Mouse (Mus musculus) gastrocnemius, postnatal 4 days (tissue): ENCODE results near the gene Gm32687. TPM values are rescaled to one million over a fixed set of nuclear protein-coding genes. Genes with fewer than 3 reads are reported as not detected.
"Not testable (repeated sequence)": the region's sequence is repeated elsewhere in the genome, so short reads cannot be mapped to it uniquely, and the experiment has no call there.

Experiments used
- DNase-seq, 2 experiments: peaks; one replicate each; pipeline ENCODE4 v3.0.0; 2021 to 2022; ENCODE audit warnings: low spot score in 2 of 2, mixed read lengths in 2 of 2
- long read RNA-seq, 2 experiments: library from polyadenylated mRNA; stranded (forward); transcript quantifications; one replicate each; pipeline ENCODE4 v2.0.0; 2021
- total RNA-seq, 2 experiments: library from RNA; stranded (reverse); gene quantifications; 2 replicates each; pipeline ENCODE4 v1.2.3; 2021

Gm32687 gene
- 1 to 10 TPM; 2.4 to 3.4 TPM for total RNA-seq
- long read RNA-seq, experiment 1, partial matches to known transcripts: 0 of 3 reads
- long read RNA-seq, experiment 1, other reads (novel, unspliced or antisense): 1 of 3 reads
- long read RNA-seq, experiment 2, partial matches to known transcripts: 0 of 5 reads
- long read RNA-seq, experiment 2, other reads (novel, unspliced or antisense): 4 of 5 reads

DNA sequence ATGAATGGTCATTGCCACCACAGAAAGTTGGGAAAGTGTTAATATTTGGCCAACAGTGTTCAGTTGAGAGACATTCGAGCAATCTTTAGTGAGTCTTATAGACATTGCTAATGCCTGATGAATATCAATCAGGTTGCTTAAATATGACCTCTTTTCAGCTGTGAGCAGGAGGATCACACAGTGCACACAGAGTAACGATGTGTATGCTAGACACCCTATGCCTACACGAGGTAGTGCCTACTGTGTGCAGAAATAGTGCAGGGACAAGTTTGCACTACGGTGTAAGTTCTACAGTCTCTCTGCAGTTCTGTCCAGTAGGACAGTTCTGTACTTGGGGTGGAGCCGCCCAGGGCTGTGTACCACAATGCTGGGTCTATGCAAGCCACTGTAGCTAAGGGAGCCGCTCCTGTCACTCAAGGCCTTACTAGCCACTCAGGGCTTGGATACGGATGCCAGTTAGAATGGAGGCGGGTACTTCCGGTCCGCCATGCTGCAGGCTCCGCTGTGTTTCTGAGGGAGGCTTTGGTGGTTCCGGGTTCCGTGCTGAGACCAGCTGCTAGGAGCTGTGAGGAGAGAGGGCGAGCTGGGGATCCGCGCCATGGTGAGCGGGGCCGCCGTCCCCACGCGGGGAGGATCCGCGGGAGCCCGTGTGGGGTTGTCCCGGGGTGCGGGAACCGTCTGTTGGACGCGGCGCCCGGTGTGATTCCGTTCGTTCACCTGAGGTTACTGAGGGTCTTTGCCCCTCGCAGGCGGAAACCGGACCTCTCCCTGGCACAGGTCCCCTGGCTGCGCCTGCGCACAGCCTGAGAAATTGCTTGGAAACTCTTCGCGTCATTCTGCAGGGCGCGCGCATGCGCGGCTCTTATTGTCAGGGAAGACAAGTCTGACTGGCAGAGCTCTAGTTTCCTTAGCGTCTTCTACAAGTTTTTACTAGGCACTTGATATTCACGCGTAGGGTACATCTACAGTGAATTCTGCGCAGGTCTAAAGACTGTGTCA lies at the start of gene Gm32687:
TSS of gene Gm32687 (plus strand) at position 526 of the 999 bp plus-strand sequence.
- DNase-seq: not testable (repeated sequence)

DNA sequence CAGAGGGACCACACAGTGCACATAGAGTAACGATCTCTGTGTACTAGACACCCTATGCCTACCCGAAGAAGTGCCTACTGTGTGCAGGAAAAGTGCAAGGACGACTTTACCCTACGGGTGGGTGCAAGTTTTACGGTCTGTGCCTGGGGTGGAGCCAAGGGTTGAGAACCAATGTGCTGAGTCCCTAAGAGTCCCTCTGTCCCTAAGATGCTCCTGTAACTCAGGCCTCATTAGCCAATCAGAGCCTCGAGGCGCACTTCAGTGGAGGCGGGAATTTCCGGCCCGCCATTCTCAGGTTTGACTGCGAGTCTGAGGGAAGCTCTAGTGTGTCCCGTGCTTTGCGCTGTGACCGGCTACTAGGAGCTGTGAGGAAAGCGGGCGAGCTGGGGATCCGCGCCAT lies 17.5 kb upstream of the Gm32687 start:
- not testable (repeated sequence) for DNase-seq

DNA sequence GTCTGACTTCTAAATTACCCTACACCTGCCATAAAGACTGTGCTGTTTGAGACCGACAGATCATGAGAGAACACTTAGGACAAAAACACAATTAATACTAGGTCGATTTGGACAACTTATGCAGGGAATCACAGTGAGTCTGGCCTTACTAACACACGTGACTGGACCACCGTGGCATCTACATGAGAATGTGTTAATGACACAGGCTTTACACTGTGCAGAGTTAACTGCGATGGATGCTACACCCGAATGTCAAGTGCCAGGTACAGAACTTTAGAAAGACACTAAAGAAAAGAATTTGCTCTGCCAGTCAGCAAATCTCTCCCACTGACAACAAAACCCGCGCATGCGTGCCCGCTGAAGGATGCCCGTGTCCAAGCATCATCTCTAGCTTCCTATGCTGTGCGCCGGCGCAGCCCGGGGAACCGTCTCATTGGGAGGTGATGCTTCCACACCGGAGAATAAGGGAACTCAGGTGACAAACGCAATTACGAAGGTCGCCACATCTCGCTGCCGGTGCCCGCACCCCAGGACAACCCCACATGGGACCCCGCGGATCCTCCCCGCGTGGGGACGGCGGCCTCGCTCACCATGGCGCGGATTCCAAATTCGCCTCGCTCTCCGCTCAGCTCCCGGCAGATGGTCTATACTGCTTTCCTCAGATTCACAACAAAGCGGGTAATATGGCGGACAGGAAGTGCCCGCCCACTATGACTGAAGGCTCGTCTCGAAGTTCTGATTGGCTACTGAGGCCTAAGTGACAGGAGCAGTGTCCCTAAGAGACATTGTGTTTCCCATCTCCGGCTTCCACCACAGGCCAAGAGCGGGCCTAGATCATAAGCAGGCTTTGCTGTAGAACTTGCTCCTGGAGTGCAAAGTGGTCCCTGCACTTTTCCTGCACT lies 66.4 kb downstream of the Gm32687 start, which contains the start of gene Zfp781:
TSS of gene Zfp781 (minus strand) at position 639 of the 902 bp plus-strand sequence.
- DNase-seq: not testable (repeated sequence)

Other genes with a start within 250 kb of the Gm32687 start
- gene Sirt6, start 236.1 kb upstream of the Gm32687 start, total RNA-seq: 10 to 100 TPM; 13.6 to 18.2 TPM
- 10 to 100 TPM; 16.0 to 17.7 TPM for gene Ankrd24, start 235.4 kb upstream of the Gm32687 start, total RNA-seq
- 1 to 10 TPM; 2.6 to 3.1 TPM for gene Gm10778, start 214.9 kb upstream of the Gm32687 start, total RNA-seq
- gene Zfp433, start 159.1 kb upstream of the Gm32687 start, total RNA-seq: 1 to 10 TPM; 4.7 to 4.9 TPM
- 1 to 10 TPM; 3.6 to 4.9 TPM for gene Gm3055, start 92.8 kb upstream of the Gm32687 start, total RNA-seq
- 1 to 10 TPM; 1.5 to 2.0 TPM for gene Gm4767, start 51.7 kb upstream of the Gm32687 start, total RNA-seq
- gene Zfp781, start 66.5 kb downstream of the Gm32687 start, total RNA-seq: 1 to 10 TPM; 1.4 to 1.6 TPM
- gene Zfp873, start 184.2 kb downstream of the Gm32687 start, total RNA-seq: 1 to 10 TPM; 7.8 to 8.1 TPM
- gene BC024063, start 219.4 kb downstream of the Gm32687 start, total RNA-seq: 1 to 10 TPM; 3.2 to 3.3 TPM